Mouse (Mus musculus): Measurements from ENCODE around the gene Cdx2. TPM values are rescaled to one million over a fixed set of nuclear protein-coding genes. Genes with fewer than 3 reads are reported as not detected.

Cdx2 gene
- not detected in 2 replicates for polyA plus RNA-seq (2014; fragmentation: Nextera tagmentation; extraction: Ambion mirVana)

GRCm38 (mm10) chr5:147306638-147307397 lies at the start of gene Cdx2:
Cdx2 (minus strand) TSS chr5:147307270.
- Histone ChIP-seq H3K4me3 (ENCODE audit: low read depth, low read length) (0 out of 2 replicates have a peak within 1 kb of the TSS, but pooled peaks have one; percentile 1), H3K9ac (replicated peaks; ENCODE audit: low read depth, low read length) (no peak within 1 kb of the TSS), H3K36me3 (ENCODE audit: control insufficient read depth, insufficient read depth, low read length) (no peaks in the 10 kb centered on the region), H3K27me3 (ENCODE audit: control insufficient read depth, insufficient read depth, low read length) (peaks cover 95% of the 10 kb centered on the region), H3K4me2 (ENCODE audit: low read depth, low read length) (no peak within 1 kb of the TSS), H3K27ac (ENCODE audit: low read depth, low read length) (no peak within 1 kb of the TSS), H3K9me3 (ENCODE audit: control insufficient read depth, low read length) (no peaks in the 10 kb centered on the region), H3K4me1 (ENCODE audit: control insufficient read depth, insufficient read depth, low read length) (peaks cover 4% of the 10 kb centered on the region; the same call in 1 of the 2 replicates)
- under 1% methylated on average over 61 of the region's 63 CpGs for WGBS
- peak; percentile 34; the same call in 1 of the 2 replicates for ATAC-seq (ENCODE audit: low read depth)

GRCm38 (mm10) chr5:147356260-147357055 lies 49.4 kb upstream of the Cdx2 start:
- ATAC-seq (ENCODE audit: low read depth), result no peak
- H3K4me2 ChIP-seq (ENCODE audit: low read depth, low read length), result no peak overlapping the region
- H3K36me3 ChIP-seq (ENCODE audit: control insufficient read depth, insufficient read depth, low read length), result no peaks in the 10 kb centered on the region
- no peak overlapping the region for H3K27ac ChIP-seq (ENCODE audit: low read depth, low read length)
- 92% methylated on average over 13 of the region's 13 CpGs for WGBS
- no peaks in the 10 kb centered on the region for H3K27me3 ChIP-seq (ENCODE audit: control insufficient read depth, insufficient read depth, low read length)
- no peak overlapping the region for H3K9ac ChIP-seq (replicated peaks; ENCODE audit: low read depth, low read length)
- no peak overlapping the region for H3K4me3 ChIP-seq (ENCODE audit: low read depth, low read length)
- no peaks in the 10 kb centered on the region for H3K9me3 ChIP-seq (ENCODE audit: control insufficient read depth, low read length)
- no peaks in the 10 kb centered on the region for H3K4me1 ChIP-seq (ENCODE audit: control insufficient read depth, insufficient read depth, low read length)

GRCm38 (mm10) chr5:147355788-147356187 lies 48.7 kb upstream of the Cdx2 start:
- H3K9ac ChIP-seq (replicated peaks; ENCODE audit: low read depth, low read length), result no peak overlapping the region
- H3K27ac ChIP-seq (ENCODE audit: low read depth, low read length), result no peak overlapping the region
- no peak for ATAC-seq (ENCODE audit: low read depth)
- no peaks in the 10 kb centered on the region for H3K9me3 ChIP-seq (ENCODE audit: control insufficient read depth, low read length)
- 81% methylated on average over 3 of the region's 3 CpGs for WGBS
- no peaks in the 10 kb centered on the region for H3K4me1 ChIP-seq (ENCODE audit: control insufficient read depth, insufficient read depth, low read length)
- H3K27me3 ChIP-seq (ENCODE audit: control insufficient read depth, insufficient read depth, low read length), result no peaks in the 10 kb centered on the region
- H3K4me2 ChIP-seq (ENCODE audit: low read depth, low read length), result no peak overlapping the region
- H3K4me3 ChIP-seq (ENCODE audit: low read depth, low read length), result no peak overlapping the region
- no peaks in the 10 kb centered on the region for H3K36me3 ChIP-seq (ENCODE audit: control insufficient read depth, insufficient read depth, low read length)

GRCm38 (mm10) chr5:147354985-147355384 lies 47.9 kb upstream of the Cdx2 start:
- H3K4me1 ChIP-seq (ENCODE audit: control insufficient read depth, insufficient read depth, low read length), result no peaks in the 10 kb centered on the region
- no peaks in the 10 kb centered on the region for H3K9me3 ChIP-seq (ENCODE audit: control insufficient read depth, low read length)
- H3K36me3 ChIP-seq (ENCODE audit: control insufficient read depth, insufficient read depth, low read length), result no peaks in the 10 kb centered on the region
- no peak overlapping the region for H3K4me2 ChIP-seq (ENCODE audit: low read depth, low read length)
- H3K9ac ChIP-seq (replicated peaks; ENCODE audit: low read depth, low read length), result no peak overlapping the region
- H3K27ac ChIP-seq (ENCODE audit: low read depth, low read length), result no peak overlapping the region
- ATAC-seq (ENCODE audit: low read depth), result no peak
- 73% methylated on average over 8 of the region's 8 CpGs for WGBS
- no peaks in the 10 kb centered on the region for H3K27me3 ChIP-seq (ENCODE audit: control insufficient read depth, insufficient read depth, low read length)
- no peak overlapping the region for H3K4me3 ChIP-seq (ENCODE audit: low read depth, low read length)

GRCm38 (mm10) chr5:147354161-147354780 lies 47.2 kb upstream of the Cdx2 start:
- H3K9me3 ChIP-seq (ENCODE audit: control insufficient read depth, low read length), result no peaks in the 10 kb centered on the region
- no peak overlapping the region for H3K9ac ChIP-seq (replicated peaks; ENCODE audit: low read depth, low read length)
- no peaks in the 10 kb centered on the region for H3K36me3 ChIP-seq (ENCODE audit: control insufficient read depth, insufficient read depth, low read length)
- H3K4me3 ChIP-seq (ENCODE audit: low read depth, low read length), result no peak overlapping the region
- no peaks in the 10 kb centered on the region for H3K27me3 ChIP-seq (ENCODE audit: control insufficient read depth, insufficient read depth, low read length)
- 72% methylated on average over 17 of the region's 17 CpGs for WGBS
- no peak for ATAC-seq (ENCODE audit: low read depth)
- no peaks in the 10 kb centered on the region for H3K4me1 ChIP-seq (ENCODE audit: control insufficient read depth, insufficient read depth, low read length)
- no peak overlapping the region for H3K27ac ChIP-seq (ENCODE audit: low read depth, low read length)
- no peak overlapping the region for H3K4me2 ChIP-seq (ENCODE audit: low read depth, low read length)

- Histone ChIP-seq H3K27ac (ENCODE audit: low read depth, low read length) (no peak overlapping the region), H3K36me3 (ENCODE audit: control insufficient read depth, insufficient read depth, low read length) (no peaks in the 10 kb centered on the region), H3K4me1 (ENCODE audit: control insufficient read depth, insufficient read depth, low read length) (no peaks in the 10 kb centered on the region), H3K4me3 (ENCODE audit: low read depth, low read length) (no peak overlapping the region), H3K27me3 (ENCODE audit: control insufficient read depth, insufficient read depth, low read length) (no peaks in the 10 kb centered on the region), H3K9ac (replicated peaks; ENCODE audit: low read depth, low read length) (no peak overlapping the region), H3K9me3 (ENCODE audit: control insufficient read depth, low read length) (no peaks in the 10 kb centered on the region), H3K4me2 (ENCODE audit: low read depth, low read length) (no peak overlapping the region)
- WGBS, result 92% methylated on average over 8 of the region's 8 CpGs
- no peak for ATAC-seq (ENCODE audit: low read depth)
Measured at GRCm38 (mm10) chr5:147351931-147352330, 44.9 kb upstream of the Cdx2 start.

GRCm38 (mm10) chr5:147345981-147346380 lies 38.9 kb upstream of the Cdx2 start:
- no peak overlapping the region for H3K4me3 ChIP-seq (ENCODE audit: low read depth, low read length)
- no peak overlapping the region for H3K4me2 ChIP-seq (ENCODE audit: low read depth, low read length)
- no peak overlapping the region for H3K27ac ChIP-seq (ENCODE audit: low read depth, low read length)
- no peaks in the 10 kb centered on the region for H3K27me3 ChIP-seq (ENCODE audit: control insufficient read depth, insufficient read depth, low read length)
- H3K36me3 ChIP-seq (ENCODE audit: control insufficient read depth, insufficient read depth, low read length), result no peaks in the 10 kb centered on the region
- 77% methylated on average over 1 of the region's 1 CpGs for WGBS
- H3K9me3 ChIP-seq (ENCODE audit: control insufficient read depth, low read length), result no peaks in the 10 kb centered on the region
- no peak overlapping the region for H3K9ac ChIP-seq (replicated peaks; ENCODE audit: low read depth, low read length)
- no peaks in the 10 kb centered on the region for H3K4me1 ChIP-seq (ENCODE audit: control insufficient read depth, insufficient read depth, low read length)
- ATAC-seq (ENCODE audit: low read depth), result no peak

- Histone ChIP-seq H3K36me3 (ENCODE audit: control insufficient read depth, insufficient read depth, low read length) (no peaks in the 10 kb centered on the region), H3K27ac (ENCODE audit: low read depth, low read length) (no peak overlapping the region), H3K9ac (replicated peaks; ENCODE audit: low read depth, low read length) (no peak overlapping the region), H3K4me1 (ENCODE audit: control insufficient read depth, insufficient read depth, low read length) (no peaks in the 10 kb centered on the region), H3K9me3 (ENCODE audit: control insufficient read depth, low read length) (no peaks in the 10 kb centered on the region), H3K4me3 (ENCODE audit: low read depth, low read length) (no peak overlapping the region), H3K27me3 (ENCODE audit: control insufficient read depth, insufficient read depth, low read length) (no peaks in the 10 kb centered on the region), H3K4me2 (ENCODE audit: low read depth, low read length) (no peak overlapping the region)
- 91% methylated on average over 10 of the region's 10 CpGs for WGBS
- ATAC-seq (ENCODE audit: low read depth), result no peak
Measured at GRCm38 (mm10) chr5:147343904-147344303, 36.8 kb upstream of the Cdx2 start.

- H3K4me3 ChIP-seq (ENCODE audit: low read depth, low read length), result no peak overlapping the region
- H3K9me3 ChIP-seq (ENCODE audit: control insufficient read depth, low read length), result no peaks in the 10 kb centered on the region
- H3K4me1 ChIP-seq (ENCODE audit: control insufficient read depth, insufficient read depth, low read length), result no peaks in the 10 kb centered on the region
- no peaks in the 10 kb centered on the region for H3K36me3 ChIP-seq (ENCODE audit: control insufficient read depth, insufficient read depth, low read length)
- no peak overlapping the region for H3K4me2 ChIP-seq (ENCODE audit: low read depth, low read length)
- H3K27ac ChIP-seq (ENCODE audit: low read depth, low read length), result no peak overlapping the region
- H3K9ac ChIP-seq (replicated peaks; ENCODE audit: low read depth, low read length), result no peak overlapping the region
- 95% methylated on average over 6 of the region's 6 CpGs for WGBS
- no peak for ATAC-seq (ENCODE audit: low read depth)
- H3K27me3 ChIP-seq (ENCODE audit: control insufficient read depth, insufficient read depth, low read length), result no peaks in the 10 kb centered on the region
Measured at GRCm38 (mm10) chr5:147342901-147343300, 35.8 kb upstream of the Cdx2 start.

Measured in neural tube, embryonic 14.5 days (tissue).